Mouse (Mus musculus) layer of hippocampus, adult 2 months (tissue): ENCODE measurements at regions not wholly inside any gene's neighbourhood (a gene's known extent, or its start where the extent isn't known, plus 50 kb on each side); places are given as distances from the start of the nearest gene placed in this dataset.

Source experiments
- DNase-seq, 2 experiments: peaks; one replicate each; pipeline ENCODE4 v3.0.0; 2022; ENCODE audit warnings: low spot score in 2 of 2
- H3K27ac ChIP-seq: fragments of 200-600 bp; 2 replicates; pipeline ENCODE4 v1.8.1; 2022
- H3K4me3 ChIP-seq: fragments of 200-600 bp; 2 replicates; pipeline ENCODE4 v1.8.1; 2022; ENCODE audit warnings: mild to moderate bottlenecking
- CTCF ChIP-seq: fragments of 200-600 bp; conservative IDR thresholded peaks from 2 replicates; pipeline ENCODE4 v1.8.1; 2022; ENCODE audit warnings: antibody characterized with exemption, mild to moderate bottlenecking, moderate library complexity

DNA sequence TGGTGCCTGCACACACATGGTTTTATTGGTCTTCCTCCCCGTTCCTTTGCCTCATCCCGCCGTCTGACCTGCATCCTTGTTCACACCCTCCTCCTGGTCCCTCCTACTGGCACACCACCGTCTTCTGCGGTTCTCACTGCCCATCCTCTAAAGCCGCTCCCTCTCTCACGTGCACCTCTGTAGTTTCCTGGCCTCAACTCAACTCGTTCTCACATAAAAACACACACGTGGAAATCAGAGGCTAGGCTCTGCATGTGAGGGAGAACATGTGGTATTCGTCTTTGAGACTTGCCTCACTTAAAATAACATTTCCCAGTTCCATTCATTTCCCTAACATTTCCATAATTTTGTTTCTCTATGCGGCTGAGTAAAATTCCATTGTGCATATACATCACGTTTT, 69.5 kb downstream of the Aldh8a1 start:
- no peak for DNase-seq
- no peak for TF ChIP-seq CTCF

DNA sequence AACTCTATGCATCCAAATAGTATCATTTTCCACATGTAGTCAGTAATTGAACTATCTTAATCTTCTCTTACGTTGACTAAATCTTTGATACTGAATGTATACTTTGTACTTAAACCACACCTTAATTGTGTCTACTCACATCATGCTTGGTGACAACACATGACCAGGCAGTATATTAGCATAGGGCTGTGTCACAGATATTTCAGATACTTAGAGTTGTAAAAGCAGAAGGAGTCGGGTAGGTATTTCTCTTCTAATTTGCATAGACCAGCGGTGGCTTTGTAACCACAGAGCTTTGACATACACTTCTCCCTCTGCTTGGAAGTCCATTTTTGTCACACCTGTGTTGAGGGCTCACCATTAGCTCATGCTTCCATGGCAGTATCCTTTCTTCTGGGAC, 71.0 kb downstream of the Aldh8a1 start:
- TF ChIP-seq CTCF: no peak
- Histone ChIP-seq H3K27ac (no peak overlapping the region), H3K4me3 (no peak overlapping the region)
- no peak for DNase-seq

More for the DNA sequence above, 69.5 kb downstream of the Aldh8a1 start:
- H3K4me3 ChIP-seq: no peak overlapping the region
- no peak overlapping the region for H3K27ac ChIP-seq

DNA sequence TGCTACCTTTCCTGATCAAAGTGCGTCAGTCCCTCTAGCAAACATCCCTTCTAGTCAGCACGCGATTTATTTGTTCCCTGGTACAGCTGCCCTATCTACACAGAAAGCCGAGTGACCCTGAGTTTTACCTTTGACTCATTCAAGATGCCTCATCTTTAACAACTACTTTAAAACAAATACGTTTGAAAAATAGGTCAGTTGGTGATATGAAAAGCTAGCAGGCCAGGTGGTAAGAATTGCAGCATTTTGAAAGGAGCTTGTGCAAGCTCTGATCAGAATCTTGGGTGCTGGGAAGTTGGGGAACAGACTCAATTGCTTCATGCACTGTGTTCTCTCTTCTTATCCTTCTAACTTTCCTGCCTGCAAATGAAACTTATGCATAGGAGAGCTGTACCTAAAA, 71.9 kb downstream of the Aldh8a1 start:
- Histone ChIP-seq H3K4me3 (no peak overlapping the region), H3K27ac (no peak overlapping the region)
- DNase-seq: no peak
- TF ChIP-seq CTCF: no peak

DNA sequence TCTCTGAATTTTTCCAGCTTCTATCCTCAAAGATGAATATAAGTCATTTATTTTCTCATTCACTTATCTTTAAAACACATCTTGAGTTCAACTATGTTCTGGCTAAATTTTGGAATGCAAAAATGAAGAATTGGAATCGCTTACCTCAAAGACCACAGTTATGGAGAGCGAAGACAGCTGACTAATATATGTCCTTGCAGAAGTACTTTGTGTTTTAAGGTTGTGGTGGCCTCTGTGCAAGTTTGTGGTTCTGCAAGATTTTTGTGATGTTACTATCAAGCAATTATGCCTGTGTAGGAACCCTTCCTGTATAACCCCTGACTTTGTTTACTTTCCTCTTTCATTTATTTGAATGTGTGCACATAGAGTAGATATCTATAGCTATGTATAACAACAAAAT, 75.5 kb downstream of the Aldh8a1 start:
- TF ChIP-seq CTCF: no peak

DNA sequence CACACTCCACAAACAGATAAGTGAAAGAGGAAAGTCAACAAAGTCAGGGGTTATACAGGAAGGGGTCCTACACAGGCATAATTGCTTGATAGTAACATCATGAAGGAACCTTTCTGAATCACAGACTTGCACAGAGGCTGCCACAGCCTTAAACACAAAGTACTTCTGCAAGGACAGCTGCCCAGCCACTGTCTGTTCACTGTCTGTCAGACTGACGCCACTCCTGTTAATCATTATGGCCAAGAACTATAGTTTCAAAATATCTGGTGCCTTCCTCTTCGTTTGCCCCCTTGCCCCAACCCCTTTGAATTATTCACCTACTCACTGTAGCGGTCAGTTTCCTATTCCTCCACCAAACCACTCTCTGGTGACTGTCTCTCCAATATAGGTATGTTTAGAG, 76.4 kb downstream of the Aldh8a1 start:
- no peak overlapping the region for H3K27ac ChIP-seq
- no peak for DNase-seq
- no peak for TF ChIP-seq CTCF
- no peak overlapping the region for H3K4me3 ChIP-seq

More for the DNA sequence above, 75.5 kb downstream of the Aldh8a1 start:
- H3K27ac ChIP-seq: no peak overlapping the region
- no peak for DNase-seq
- H3K4me3 ChIP-seq: no peak overlapping the region

DNA sequence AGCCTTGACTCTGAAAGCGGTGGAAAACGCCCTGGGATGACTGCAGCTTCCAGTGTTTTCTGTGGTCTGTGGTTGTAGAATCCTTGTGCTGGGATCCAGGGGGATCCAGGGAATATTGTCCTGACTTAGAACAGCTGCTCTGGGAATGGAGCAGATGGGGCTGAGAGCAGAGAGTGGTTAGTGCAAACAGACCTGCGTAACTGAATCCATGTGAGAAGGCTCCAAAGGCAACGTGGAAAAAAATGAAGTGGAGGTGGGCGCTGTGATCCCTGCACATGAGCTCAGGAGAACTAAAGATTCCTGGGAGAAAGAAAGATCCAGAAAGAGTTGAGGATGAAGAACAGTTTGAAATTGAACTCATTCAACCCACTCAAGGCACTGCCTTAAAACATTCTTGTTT, 77.1 kb downstream of the Aldh8a1 start:
- no peak overlapping the region for H3K27ac ChIP-seq
- TF ChIP-seq CTCF: no peak
- no peak for DNase-seq
- no peak overlapping the region for H3K4me3 ChIP-seq

DNA sequence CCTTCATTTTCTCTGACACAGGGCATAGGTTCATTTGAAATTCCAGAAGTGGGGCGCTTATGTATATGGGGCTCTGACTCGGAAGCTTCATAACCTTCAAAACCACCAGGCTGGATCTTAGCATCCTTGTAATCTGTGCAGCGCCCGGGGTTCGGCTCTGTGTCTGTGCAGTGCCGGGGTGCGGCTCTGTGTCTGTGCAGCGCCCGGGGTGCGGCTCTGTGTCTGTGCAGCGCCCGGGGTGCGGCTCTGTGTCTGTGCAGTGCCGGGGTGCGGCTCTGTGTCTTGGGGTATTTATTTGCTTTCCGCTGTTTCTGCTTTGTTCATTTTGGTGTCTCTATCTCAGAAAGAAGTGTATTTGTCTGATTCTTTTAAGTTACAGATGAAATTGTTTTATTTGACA, 77.7 kb downstream of the Aldh8a1 start:
- DNase-seq: no peak
- TF ChIP-seq CTCF: no peak
- Histone ChIP-seq H3K4me3 (no peak overlapping the region), H3K27ac (no peak overlapping the region)

DNA sequence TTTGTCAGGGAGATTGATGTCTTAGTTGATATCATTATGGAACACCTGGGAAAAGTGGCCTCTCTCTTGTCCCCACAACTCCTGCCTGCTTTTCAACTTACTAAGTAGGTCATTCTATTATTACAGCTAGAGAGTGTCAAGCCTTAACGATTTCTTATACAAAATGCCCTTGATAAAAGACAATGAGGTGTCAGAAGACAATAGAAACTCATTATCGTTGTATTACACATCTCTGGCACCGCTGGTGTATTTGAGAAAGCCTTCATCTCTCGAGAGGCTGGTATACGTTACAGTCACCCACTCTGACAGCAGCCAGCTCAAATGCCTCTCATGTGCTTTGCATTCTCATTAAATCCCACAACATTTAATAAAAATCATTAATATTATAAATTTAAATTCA, 78.8 kb downstream of the Aldh8a1 start:
- H3K4me3 ChIP-seq: no peak overlapping the region
- DNase-seq: no peak
- no peak overlapping the region for H3K27ac ChIP-seq
- TF ChIP-seq CTCF: no peak

DNA sequence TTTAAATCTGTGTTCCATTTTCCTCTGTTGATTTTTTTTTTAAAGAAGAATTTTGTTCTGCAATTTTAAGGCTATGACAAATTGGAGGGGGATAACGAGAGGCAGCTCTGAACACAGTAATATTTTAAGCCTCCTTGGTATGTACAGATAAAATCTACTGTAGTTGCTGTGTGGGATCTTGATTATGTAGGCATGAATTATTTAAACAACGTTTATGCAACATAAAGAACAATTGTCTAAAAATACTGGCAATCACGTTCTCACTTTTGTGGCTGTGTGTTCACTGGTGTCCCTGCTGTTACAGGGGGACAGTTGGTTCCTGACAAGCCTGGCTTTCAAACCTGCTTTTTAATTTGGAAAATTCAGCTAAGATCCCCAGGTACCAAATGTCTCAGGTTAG, 79.3 kb downstream of the Aldh8a1 start:
- Histone ChIP-seq H3K27ac (peak overlapping the region; percentile 7), H3K4me3 (no peak overlapping the region)
- DNase-seq: no peak
- no peak for TF ChIP-seq CTCF

DNA sequence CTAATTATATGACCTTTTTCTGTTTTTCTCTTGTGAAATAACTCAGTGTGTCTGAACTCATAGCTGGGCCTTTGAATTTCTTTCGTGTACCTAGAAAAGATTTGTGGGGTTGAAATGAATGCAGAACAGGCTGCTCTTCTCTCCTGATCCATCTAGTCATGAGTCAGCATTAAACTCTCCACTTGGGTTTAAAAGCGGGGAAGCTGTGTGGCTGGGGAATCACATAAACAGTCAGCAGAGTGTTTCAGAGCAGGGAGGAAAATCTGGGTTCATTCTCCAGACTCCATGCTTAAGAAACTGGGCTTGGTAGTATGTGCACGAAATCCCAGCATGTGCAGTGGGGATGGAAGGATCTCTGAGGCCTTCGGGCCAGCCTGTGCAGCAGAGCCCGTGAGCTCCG, 79.9 kb downstream of the Aldh8a1 start:
- no peak for TF ChIP-seq CTCF
- Histone ChIP-seq H3K4me3 (no peak overlapping the region), H3K27ac (peak overlapping the region; percentile 7; the same call in 1 of the 2 replicates)
- no peak for DNase-seq

DNA sequence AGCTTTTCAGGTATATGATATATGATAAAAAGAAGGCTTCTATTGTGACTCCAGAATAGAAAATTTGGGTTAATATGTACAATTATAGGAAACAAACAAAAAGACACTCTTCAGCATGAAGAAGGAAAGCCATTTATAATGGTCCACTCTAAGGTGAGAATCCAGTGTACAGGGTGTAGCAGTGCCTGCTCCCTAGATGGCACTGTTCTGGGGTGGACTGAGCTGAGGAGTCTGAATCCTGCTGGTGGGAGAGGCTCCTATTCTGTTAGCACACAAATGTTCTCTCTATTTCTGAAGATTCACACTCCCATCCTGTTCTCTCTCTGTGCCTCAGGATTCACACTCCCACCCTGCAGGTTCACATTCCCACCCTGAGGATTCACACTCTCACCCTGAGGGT, 81.5 kb downstream of the Aldh8a1 start:
- Histone ChIP-seq H3K27ac (no peak overlapping the region), H3K4me3 (no peak overlapping the region)
- no peak for DNase-seq
- TF ChIP-seq CTCF: peak; percentile 60

DNA sequence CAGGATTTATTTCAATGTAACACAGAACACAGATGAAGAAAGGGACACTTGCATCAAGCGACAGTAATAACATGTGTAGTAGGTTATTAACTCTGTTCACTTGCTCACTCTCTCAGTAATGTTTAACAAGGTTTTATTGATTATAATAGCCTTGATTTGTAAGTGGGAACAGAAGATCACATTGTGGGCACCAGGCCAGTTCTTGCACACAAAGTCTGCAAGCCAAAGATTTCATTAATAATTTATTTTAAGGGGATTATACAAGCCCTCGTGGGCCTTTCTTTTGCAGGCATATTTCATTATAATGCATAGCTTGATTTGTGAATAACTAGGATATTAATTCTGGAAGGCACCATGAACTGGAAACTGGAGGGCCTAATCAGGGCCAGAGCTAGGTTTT, 83.0 kb downstream of the Aldh8a1 start:
- no peak overlapping the region for H3K4me3 ChIP-seq
- DNase-seq: no peak
- no peak overlapping the region for H3K27ac ChIP-seq
- no peak for TF ChIP-seq CTCF

DNA sequence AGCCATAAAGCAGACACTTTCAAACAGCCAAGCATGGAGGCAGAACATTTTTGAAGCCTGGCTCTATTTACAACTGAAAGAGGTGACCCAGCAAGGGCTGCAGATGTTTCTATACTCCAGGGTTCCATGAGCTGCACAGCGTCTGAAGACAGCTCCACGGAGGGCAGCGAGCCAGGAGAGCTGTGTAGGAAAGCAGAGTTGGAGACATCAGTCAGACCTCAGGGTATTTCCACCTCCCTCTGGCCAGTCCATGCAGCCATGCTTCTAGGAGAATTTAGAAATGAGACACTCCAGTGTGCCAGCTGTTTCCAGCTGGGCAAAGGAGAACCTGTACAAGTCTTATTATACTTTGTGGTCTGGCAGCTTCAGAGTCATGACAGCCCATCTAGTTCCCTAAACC, 85.8 kb downstream of the Aldh8a1 start:
- H3K27ac ChIP-seq: no peak overlapping the region
- TF ChIP-seq CTCF: no peak
- H3K4me3 ChIP-seq: no peak overlapping the region
- no peak for DNase-seq

DNA sequence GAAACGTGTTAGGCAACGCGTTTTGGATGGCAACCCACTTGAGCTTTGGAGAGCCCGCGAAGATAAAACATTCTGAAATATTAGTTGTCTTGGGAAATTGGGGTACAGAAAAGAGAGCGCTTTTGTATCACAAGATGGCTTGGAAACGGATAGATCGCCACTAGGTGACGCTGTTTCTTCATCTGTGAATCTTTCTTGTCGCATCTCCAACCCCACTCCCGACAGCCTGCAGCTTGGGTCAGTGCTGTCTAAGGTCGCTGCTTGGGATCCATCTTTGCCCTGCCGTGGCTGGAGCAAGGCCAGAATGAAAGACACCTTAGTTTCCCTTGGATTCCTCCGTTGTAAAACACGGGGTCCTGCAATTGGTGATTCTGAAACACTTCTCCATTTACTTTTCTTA, 88.3 kb downstream of the Aldh8a1 start:
- peak; percentile 97 for TF ChIP-seq CTCF
- H3K27ac ChIP-seq: 0 out of 2 replicates have a peak overlapping the region, but pooled peaks have one; percentile 15
- DNase-seq: peak; percentile 88 to 92
- peak overlapping the region; percentile 36 for H3K4me3 ChIP-seq

DNA sequence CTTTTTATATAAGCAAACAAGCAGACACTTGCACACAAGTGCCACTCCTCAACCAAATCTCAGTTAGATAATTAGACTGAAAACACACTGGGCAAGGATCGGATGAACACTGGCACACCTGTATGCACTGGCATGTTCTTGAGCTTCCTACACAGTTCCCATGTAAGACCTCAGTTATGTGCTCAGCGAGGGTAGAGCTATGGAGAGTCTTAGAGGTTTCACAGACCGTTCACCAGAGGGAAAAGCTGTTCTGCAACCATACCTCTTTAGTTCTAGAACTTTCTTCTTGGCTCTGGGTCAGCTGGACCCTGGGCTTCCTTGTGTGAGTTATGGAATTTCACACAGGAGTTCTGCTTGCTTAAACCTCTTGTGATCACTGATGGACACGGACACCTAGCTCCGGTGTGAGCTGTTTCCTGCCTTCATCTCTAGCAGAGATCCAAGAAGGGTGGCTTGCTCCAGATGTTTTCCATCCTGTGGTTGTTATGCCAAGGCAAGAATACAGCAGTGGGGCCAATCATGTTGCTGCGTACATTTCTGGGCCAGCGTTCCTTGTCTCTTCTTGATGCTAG, 88.8 kb downstream of the Aldh8a1 start:
- DNase-seq: no peak
- peak overlapping the region; percentile 36; the same call in 1 of the 2 replicates for H3K4me3 ChIP-seq
- 0 out of 2 replicates have a peak overlapping the region, but pooled peaks have one; percentile 15 for H3K27ac ChIP-seq
- no peak for TF ChIP-seq CTCF
